Mouse (Mus musculus) fibroblast of lung, adult 2 months (primary cell): Measurements from ENCODE around the gene Tmed10.

Experiments used
- DNase-seq: peaks from one replicate; pipeline ENCODE4 v3.0.0-alpha.2; 2011; ENCODE audit warnings: low read depth

Tmed10 gene

GRCm38 (mm10) chr12:85330153-85330552, 44.5 kb downstream of the Tmed10 start:
- DNase-seq: peak; percentile 67

- no peak for DNase-seq
These were observed 66.0 kb downstream of the Tmed10 start for GRCm38 (mm10) chr12:85308651-85309050.

GRCm38 (mm10) chr12:85305247-85305892, 69.3 kb downstream of the Tmed10 start:
- peak; percentile 85 for DNase-seq

GRCm38 (mm10) chr12:85304725-85305124, 69.9 kb downstream of the Tmed10 start:
- DNase-seq: no peak

DNA sequence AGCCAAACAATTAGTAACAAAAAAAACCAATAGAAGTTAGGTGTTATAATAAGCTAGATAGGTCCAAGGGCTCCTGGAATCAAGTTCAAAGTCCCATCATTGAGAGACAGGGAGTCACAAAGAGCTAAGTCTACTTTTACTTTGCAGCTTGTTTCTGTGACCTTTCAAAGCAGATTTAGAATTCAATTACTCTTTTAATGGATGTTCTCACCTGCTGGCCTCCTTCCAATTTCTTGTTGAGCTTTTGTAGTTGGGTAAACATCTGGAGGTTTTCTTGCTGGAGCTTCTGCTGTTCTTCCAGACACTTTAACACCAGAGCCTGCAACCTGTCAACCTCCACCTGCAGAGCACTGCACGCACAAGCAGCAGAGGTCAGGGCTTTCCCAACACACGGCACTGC, 71.4 kb downstream of the Tmed10 start:
- no peak for DNase-seq

DNA sequence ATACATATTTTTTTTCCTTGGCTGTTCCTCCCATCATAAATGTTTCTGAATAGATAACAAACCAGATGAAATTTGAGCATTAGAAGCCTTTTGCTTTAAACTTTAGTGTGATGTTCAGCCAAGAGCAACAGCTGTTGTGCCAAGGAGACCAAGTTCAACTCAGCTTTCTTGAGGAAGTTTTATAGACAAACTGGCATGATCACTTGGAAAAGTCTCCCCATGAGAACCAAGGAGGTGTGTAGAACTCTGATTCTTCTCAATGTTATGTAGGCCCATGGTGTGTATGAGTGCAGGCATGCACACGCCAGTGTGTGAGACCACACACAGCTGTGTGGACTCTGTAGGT, 75.8 kb downstream of the Tmed10 start:
- no peak for DNase-seq

- DNase-seq: no peak
These were observed 76.4 kb downstream of the Tmed10 start for GRCm38 (mm10) chr12:85298127-85298834.

GRCm38 (mm10) chr12:85297345-85297997, 77.2 kb downstream of the Tmed10 start:
- no peak for DNase-seq

DNA sequence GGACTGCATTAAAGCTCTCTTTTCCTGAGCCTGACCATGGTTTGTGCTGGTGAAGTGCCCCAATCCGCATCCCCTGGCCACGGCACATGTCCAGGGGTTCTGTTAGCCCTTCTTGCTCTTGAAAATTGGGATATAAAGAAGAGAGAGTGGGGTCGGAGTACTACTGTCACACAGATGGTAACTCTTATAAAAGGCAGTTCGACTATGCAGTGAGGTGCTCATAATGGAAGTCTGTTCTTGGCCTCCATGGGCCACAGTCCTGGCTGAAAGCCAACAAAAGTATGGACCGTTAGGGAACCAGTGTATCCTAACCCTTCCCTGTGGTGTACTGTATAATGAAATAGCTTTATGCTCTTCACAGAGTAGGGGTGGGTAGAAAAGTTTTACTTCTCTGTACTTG, 77.7 kb downstream of the Tmed10 start:
- DNase-seq: no peak

- no peak for DNase-seq
These were observed 79.1 kb downstream of the Tmed10 start for GRCm38 (mm10) chr12:85295506-85295905.

GRCm38 (mm10) chr12:85292906-85293305, 81.7 kb downstream of the Tmed10 start:
- no peak for DNase-seq

DNA sequence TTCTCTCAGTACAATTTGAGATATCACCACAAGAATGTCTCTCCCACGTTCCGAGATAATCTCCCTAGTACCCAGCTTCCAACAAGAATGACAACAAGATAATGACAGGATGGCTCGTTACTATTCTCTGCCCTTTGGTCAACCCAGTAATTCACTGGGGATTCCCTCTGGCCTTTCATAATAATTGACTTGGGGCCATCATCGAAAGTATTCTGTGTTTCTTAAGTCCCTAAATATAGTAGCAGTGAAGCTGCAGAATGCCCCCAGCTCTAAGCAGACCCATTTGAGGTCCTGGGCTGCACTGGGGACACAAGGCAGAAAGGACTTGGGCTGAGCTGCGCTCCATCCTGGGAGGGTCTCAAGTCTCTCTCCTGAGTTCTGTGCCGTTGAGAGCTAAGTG, 82.4 kb downstream of the Tmed10 start:
- DNase-seq: no peak

DNA sequence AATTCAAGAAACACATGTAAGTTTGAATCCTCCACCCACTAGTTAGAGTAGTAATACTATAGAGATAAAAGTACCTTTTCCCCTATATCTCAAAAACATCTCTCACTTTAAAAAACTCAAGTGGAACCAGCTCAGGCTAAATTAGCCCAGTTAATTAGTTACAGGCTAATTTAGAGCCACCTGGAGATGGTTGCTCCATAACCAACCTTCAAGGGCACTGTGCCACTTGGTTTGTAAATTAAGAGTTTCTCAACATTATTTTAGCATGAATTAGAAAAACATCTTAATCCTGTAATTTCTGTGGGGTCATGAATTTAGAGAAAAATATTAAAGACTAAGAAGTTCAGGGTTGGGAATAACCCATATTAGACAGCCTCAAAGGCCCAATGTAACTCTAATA, 83.1 kb downstream of the Tmed10 start:
- no peak for DNase-seq

DNA sequence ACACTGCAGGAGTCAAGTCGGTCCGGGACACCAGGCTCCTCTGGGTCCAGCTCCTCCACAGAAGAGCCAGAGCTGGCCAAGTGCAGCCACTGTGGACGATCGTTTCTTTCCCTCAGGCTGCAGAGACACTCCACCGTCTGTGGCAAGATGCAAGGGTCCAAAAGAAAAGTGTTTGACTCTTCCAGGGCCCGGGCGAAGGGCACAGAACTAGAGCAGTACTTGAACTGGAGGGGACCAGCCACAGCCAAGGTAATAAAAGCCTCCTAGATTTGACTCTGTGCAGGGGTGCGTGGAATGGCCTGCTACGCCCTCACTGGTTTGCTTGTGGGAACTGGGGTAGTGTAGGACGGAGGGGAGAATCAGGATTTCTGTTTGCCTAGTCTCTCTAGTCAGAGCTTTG, 84.0 kb downstream of the Tmed10 start:
- DNase-seq: no peak
